Mouse (Mus musculus) limb, embryonic 15.5 days (tissue): ENCODE measurements around the gene Pik3r1. TPM values are rescaled to one million over a fixed set of nuclear protein-coding genes. Genes with fewer than 3 reads are reported as not detected.

Experiments used
- ATAC-seq: fragments of 200-750 bp; cut with Nextera tagmentation; 2 replicates; pipeline ENCODE4 v1.8.0; 2017; ENCODE audit warnings: low read depth, moderate TSS enrichment; ENCODE audit not compliant: insufficient number of reproducible peaks, low FRiP score, low TSS enrichment
- H3K27ac ChIP-seq: fragments of 300-500 bp; sonication (generic); 2 replicates; pipeline ENCODE4 v1.5.1; 2015; ENCODE audit warnings: moderate library complexity, mild to moderate bottlenecking, inconsistent platforms
- H3K27me3 ChIP-seq: fragments of 300-500 bp; sonication (generic); 2 replicates; pipeline ENCODE4 v1.6.1; 2015; ENCODE audit warnings: inconsistent platforms
- H3K36me3 ChIP-seq: fragments of 300-500 bp; sonication (generic); 2 replicates; pipeline ENCODE4 v1.6.1; 2015; ENCODE audit warnings: inconsistent platforms
- H3K4me1 ChIP-seq: fragments of 300-500 bp; sonication (generic); 2 replicates; pipeline ENCODE4 v1.6.1; 2015; ENCODE audit warnings: inconsistent platforms
- H3K4me2 ChIP-seq: fragments of 300-500 bp; sonication (generic); 2 replicates; pipeline ENCODE4 v1.6.1; 2015; ENCODE audit warnings: mild to moderate bottlenecking, inconsistent platforms
- H3K4me3 ChIP-seq: fragments of 300-500 bp; sonication (generic); 2 replicates; pipeline ENCODE4 v1.5.1; 2015; ENCODE audit warnings: mild to moderate bottlenecking, inconsistent platforms
- H3K9ac ChIP-seq: fragments of 300-500 bp; sonication (generic); 2 replicates; pipeline ENCODE4 v1.6.1; 2015; ENCODE audit warnings: inconsistent platforms
- H3K9me3 ChIP-seq: fragments of 300-500 bp; sonication (generic); 2 replicates; pipeline ENCODE4 v1.6.1; 2016; ENCODE audit warnings: inconsistent platforms
- WGBS: fragments of 180-500 bp; shearing (Covaris S2); methylation state at CpG from one replicate; pipeline ENCODE4 v1.1.7; 2015; 5-methylcytosine and 5-hydroxymethylcytosine counted together
- polyA plus RNA-seq: library from polyadenylated mRNA; unstranded; fragments of >200 nt; fragmentation: Nextera tagmentation; extraction: Ambion mirVana; gene quantifications from 2 replicates; pipeline ENCODE4 v1.2.1, GENCODE M21; 2015

The Pik3r1 gene
- polyA plus RNA-seq, result 46.2 and 48.9 TPM in 2 replicates

DNA sequence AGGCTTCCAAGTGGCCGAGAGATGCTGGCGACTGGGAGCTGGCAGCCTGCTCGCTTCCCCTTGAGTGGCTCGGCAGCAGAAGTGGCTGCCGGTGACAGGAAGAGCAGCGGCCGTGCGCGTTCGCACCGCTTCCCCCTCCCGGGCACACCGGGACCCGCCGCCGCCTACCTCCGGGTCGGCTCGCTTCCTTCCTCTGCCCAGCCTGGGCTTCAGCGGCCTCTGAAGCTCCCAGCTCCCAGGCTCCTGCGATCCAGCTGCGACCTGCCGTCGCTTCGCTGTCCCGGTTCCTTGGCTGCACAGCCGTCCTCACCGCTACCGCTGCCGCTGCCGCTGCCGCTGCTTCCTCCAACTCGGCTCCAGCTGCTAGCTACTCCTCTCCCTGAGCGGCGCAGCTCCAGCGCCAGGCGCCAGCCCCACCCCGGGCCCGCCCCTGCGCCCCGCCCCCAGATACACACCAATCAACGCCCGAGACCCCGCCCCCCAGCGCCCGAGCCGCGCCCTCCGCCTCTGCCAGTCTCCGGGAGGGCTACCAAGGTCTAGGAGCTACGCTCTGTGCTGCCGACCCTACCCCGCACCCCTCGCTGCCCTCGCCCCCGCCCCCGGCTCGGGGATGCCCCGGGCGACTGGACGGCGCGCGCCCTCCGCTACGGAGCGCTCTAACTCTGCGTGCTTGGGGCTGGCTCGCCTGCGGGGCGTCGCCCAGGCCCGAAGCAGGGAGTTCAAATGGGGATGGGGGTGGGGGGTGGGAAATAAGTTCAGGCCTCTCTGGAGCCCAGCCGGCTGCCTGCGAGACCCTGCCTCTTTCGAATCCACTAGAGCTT lies at the start of gene Pik3r1:
Gene Pik3r1, minus strand, starts transcription at position 409 of the 821 bp plus-strand sequence.
- no peaks in the 10 kb centered on the region for H3K27me3 ChIP-seq
- peak within 1 kb of the TSS; percentile 76 for H3K4me3 ChIP-seq
- ATAC-seq, result peak; percentile 95
- peak within 1 kb of the TSS; percentile 84 for H3K4me2 ChIP-seq
- H3K9ac ChIP-seq, result peak within 1 kb of the TSS; percentile 88
- no peaks in the 10 kb centered on the region for H3K9me3 ChIP-seq
- peak within 1 kb of the TSS; percentile 96 for H3K27ac ChIP-seq
- peaks cover 31% of the 10 kb centered on the region for H3K4me1 ChIP-seq
- WGBS, result under 1% methylated on average over 60 of the region's 76 CpGs
- H3K36me3 ChIP-seq, result no peaks in the 10 kb centered on the region

DNA sequence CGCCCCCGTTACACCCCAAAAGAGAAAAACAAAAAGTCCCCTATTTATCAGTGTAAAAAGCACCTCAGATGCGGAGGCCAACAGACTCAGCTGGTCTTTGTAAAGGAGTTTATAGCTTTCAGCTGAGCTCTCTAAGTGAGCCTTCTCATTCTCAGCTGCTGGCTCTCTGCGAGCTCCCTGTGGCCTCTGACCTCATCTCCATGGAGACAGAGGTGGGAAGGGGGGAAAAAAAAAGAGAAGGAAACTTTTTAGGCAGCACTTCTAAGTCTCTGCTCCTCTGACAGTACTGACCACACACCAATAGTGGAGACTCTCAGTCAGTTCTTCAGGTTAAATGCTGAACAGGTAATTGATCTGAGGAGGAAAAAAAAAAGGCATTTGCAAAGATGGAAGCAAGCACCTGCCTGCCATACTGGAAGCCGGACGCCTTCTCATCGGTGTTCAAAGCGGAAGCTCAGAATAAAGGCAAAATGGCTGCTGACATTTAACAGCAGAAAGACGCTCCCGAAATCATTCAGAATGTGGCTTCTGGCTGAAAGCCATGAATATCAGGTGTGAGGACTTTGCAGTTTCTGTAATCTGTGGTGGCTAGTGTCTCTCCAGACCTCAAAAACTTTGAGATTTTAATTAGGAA lies 45.4 kb upstream of the Pik3r1 start:
- Histone ChIP-seq H3K27ac (no peak overlapping the region), H3K9ac (no peak overlapping the region), H3K9me3 (no peaks in the 10 kb centered on the region), H3K4me2 (no peak overlapping the region), H3K27me3 (no peaks in the 10 kb centered on the region), H3K4me1 (peaks cover 11% of the 10 kb centered on the region), H3K4me3 (no peak overlapping the region), H3K36me3 (no peaks in the 10 kb centered on the region)
- no peak for ATAC-seq
- 30% methylated on average over 10 of the region's 10 CpGs for WGBS

DNA sequence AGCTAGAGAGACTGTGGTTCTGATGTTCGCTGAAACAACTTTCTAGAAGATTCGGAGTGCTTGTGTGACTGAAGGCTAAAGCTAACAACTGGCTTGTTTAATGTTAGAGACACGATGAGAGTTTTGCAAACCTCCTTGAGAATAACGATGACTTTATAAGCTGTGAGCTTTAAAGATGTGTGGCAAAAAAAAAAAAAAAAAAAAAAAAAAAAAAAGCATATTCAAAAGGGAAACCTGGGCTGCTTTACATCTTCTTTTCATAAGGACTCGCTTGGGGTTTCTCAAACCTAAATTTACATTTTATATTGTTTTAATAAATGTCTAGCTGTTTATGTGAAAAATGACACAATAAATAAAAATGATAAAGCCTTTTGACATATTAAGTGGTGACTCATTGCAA lies 44.3 kb upstream of the Pik3r1 start:
- H3K9ac ChIP-seq, result no peak overlapping the region
- ATAC-seq, result no peak
- H3K4me3 ChIP-seq, result 0 out of 2 replicates have a peak overlapping the region, but pooled peaks have one; percentile 8
- peak overlapping the region; percentile 24; the same call in 1 of the 2 replicates for H3K4me2 ChIP-seq
- H3K27ac ChIP-seq, result no peak overlapping the region
- H3K9me3 ChIP-seq, result no peaks in the 10 kb centered on the region
- peaks cover 11% of the 10 kb centered on the region for H3K4me1 ChIP-seq
- H3K36me3 ChIP-seq, result no peaks in the 10 kb centered on the region
- no peaks in the 10 kb centered on the region for H3K27me3 ChIP-seq
- 59% methylated on average over 5 of the region's 5 CpGs for WGBS

DNA sequence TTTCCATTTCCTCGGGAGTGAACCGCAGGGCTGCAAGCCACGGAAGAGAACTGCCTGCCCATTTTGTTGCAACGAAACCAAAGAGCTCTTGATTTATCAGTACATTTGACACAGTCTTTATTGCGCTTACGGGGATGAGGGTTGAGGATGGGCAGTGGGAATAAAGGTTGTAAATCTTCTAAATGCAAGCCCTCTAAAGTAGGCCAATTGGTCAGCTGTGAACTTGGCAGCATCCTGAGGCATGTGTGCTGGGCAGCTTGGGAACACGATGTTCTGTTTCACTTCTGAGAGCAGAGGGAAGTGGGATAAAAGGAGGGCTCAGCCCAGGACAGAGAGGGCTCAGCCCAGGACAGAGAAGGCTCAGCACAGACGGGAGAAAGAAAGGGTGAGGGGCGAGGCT lies 43.9 kb upstream of the Pik3r1 start:
- no peaks in the 10 kb centered on the region for H3K9me3 ChIP-seq
- ATAC-seq, result no peak
- H3K4me3 ChIP-seq, result peak overlapping the region; percentile 8; the same call in 1 of the 2 replicates
- H3K27me3 ChIP-seq, result no peaks in the 10 kb centered on the region
- H3K9ac ChIP-seq, result no peak overlapping the region
- no peak overlapping the region for H3K27ac ChIP-seq
- H3K4me1 ChIP-seq, result peaks cover 11% of the 10 kb centered on the region
- H3K4me2 ChIP-seq, result peak overlapping the region; percentile 24
- 30% methylated on average over 9 of the region's 9 CpGs for WGBS
- H3K36me3 ChIP-seq, result no peaks in the 10 kb centered on the region

DNA sequence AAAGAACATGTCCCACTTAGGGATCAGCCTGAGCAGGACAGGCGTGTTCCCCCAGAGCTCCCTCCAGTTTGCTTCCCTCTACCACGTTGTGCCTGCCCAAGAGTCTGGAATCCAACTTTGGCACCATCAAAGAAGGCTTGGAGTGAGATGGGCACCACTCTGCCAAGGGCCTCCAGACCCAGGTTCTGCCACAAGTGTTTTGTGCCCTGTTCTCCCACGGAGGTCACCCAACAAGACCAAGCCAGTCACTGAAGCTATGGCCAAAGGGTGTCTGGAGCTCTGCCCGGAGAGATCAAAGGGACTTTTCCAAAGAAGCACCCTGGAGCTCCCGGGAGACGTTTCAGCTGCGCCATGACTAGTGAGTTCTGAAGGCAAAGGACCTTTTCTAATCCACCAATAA lies 42.6 kb upstream of the Pik3r1 start:
- no peak overlapping the region for H3K4me2 ChIP-seq
- no peak overlapping the region for H3K9ac ChIP-seq
- H3K36me3 ChIP-seq, result no peaks in the 10 kb centered on the region
- ATAC-seq, result no peak
- H3K9me3 ChIP-seq, result no peaks in the 10 kb centered on the region
- H3K27ac ChIP-seq, result no peak overlapping the region
- H3K4me1 ChIP-seq, result peaks cover 11% of the 10 kb centered on the region
- H3K4me3 ChIP-seq, result no peak overlapping the region
- 68% methylated on average over 7 of the region's 7 CpGs for WGBS
- no peaks in the 10 kb centered on the region for H3K27me3 ChIP-seq

DNA sequence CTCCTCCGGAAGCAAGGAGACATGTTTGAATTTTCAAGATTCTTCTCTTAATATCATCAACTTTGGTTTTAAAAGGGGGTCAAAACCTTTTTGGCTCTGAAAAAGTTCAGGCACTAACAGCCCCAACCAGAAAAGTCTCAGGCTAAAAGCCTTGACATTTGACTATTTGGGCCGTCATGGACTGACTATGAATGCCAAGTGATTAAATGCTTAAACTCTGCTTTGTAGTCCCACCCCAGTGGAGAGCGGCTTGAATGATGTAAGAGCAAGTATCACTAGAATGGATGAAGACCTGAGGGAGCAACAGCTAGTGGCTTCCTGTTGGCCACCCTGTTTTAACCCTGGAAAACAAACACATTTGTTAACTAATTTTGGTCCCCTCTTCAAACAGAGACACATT lies 41.8 kb upstream of the Pik3r1 start:
- Histone ChIP-seq H3K36me3 (no peaks in the 10 kb centered on the region), H3K4me2 (no peak overlapping the region), H3K4me1 (peaks cover 11% of the 10 kb centered on the region), H3K9me3 (no peaks in the 10 kb centered on the region), H3K9ac (no peak overlapping the region), H3K27me3 (no peaks in the 10 kb centered on the region), H3K4me3 (no peak overlapping the region), H3K27ac (no peak overlapping the region)
- WGBS, result 86% methylated on average over 3 of the region's 3 CpGs
- no peak for ATAC-seq

DNA sequence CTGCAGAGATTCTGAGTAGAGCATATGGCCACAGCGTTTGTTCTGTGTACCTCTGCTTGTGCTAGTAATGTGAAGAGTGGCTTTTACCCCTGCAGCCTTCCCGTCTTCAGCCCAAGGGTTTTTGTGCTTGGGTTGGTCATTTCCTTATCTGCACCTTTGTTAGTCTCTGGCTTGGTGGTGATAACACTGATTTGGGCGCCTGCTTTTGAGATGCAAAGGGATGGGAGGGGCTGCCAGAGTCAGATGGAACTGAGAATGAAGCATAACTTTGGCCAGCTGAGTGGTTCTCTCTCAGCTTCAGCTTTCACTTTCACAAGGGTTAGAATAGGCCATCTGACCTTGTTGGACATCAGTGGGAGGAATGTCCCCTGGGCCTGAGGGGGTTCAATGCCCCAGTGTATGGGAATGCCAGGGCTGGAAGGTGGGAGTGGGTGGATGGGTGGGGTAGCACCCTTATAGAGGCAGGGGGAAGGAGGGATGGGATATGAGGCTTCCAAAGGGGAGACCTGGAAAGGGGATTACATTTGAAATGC lies 37.6 kb upstream of the Pik3r1 start:
- Histone ChIP-seq H3K27ac (no peak overlapping the region), H3K36me3 (no peaks in the 10 kb centered on the region), H3K9ac (no peak overlapping the region), H3K4me1 (peaks cover 7% of the 10 kb centered on the region; the same call in 1 of the 2 replicates), H3K9me3 (no peaks in the 10 kb centered on the region), H3K4me3 (no peak overlapping the region), H3K4me2 (no peak overlapping the region), H3K27me3 (no peaks in the 10 kb centered on the region)
- ATAC-seq, result no peak
- WGBS, result 65% methylated on average over 3 of the region's 3 CpGs

DNA sequence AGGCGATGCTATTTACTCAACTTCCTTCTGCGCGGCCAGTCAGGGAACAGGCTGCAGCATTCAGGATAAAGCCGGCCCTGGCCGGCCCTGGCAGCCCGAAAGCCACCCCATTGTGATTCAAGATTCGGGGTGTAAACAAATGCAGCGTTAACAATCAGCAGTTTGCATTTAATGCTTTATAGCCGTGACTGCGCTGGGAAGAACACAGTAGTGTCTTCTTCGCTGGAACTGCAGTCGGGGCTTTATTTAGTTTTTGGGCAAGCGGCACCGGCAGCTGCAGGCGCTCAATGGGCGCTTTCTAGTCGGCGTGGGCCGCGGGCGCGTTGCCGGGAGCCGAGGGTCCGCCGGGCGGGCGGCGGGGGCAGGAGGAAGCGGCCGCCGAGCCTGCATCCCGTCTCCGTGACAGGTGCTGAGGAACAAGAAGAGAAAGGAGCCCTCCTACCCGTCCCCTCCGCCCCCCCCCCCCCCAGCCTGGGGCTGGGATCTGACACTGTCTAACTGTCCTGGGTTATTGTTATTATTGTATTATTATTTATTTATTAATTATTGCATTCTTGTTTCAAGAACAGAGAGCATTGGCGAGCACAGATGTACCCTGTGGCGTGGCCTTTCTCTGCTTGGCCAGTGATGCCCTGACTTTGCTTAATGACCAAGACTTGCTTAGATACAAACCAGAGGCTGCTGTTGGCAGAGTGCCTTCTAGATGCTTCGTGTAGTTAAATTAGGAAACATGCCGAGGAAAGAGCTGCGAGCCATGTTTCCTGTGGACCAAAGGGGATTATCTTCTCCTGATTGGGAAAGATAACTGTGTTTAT lies 33.6 kb upstream of the Pik3r1 start:
- 3% methylated on average over 35 of the region's 41 CpGs for WGBS
- peaks cover 11% of the 10 kb centered on the region for H3K27me3 ChIP-seq
- no peak overlapping the region for H3K27ac ChIP-seq
- no peaks in the 10 kb centered on the region for H3K9me3 ChIP-seq
- peak overlapping the region; percentile 74 for H3K4me2 ChIP-seq
- no peak overlapping the region for H3K9ac ChIP-seq
- 0 out of 2 replicates have a peak, but pooled peaks have one; percentile 61 for ATAC-seq
- peaks cover 7% of the 10 kb centered on the region; the same call in 1 of the 2 replicates for H3K4me1 ChIP-seq
- peak overlapping the region; percentile 44 for H3K4me3 ChIP-seq
- H3K36me3 ChIP-seq, result no peaks in the 10 kb centered on the region

DNA sequence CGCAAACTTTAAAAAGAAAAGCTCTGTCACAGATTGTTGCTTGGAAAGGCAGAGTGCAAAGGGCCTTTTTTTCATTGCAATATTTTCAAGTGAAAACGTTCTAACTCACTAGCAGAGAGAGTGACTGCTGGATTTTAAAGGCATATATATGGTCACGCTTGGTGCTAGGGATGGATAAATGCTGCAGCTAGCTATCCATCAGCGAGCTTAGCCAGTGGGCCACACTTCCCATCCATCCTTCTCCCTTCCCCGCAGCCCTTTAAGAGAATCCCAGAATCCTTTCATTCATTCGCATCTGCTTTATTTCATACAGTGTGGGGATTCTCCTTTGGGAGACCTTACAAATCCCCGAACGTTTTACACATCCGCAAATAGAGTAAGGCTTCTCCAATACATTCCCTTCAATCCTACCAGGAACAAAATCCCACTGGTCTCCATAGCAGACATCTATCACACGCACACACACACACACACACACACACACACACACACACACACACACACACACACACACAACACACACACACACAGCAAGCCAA lies 32.9 kb upstream of the Pik3r1 start:
- Histone ChIP-seq H3K36me3 (no peaks in the 10 kb centered on the region), H3K4me3 (peak overlapping the region; percentile 44), H3K9ac (no peak overlapping the region), H3K27me3 (peaks cover 11% of the 10 kb centered on the region), H3K9me3 (no peaks in the 10 kb centered on the region), H3K4me1 (peaks cover 7% of the 10 kb centered on the region; the same call in 1 of the 2 replicates), H3K27ac (no peak overlapping the region), H3K4me2 (peak overlapping the region; percentile 74)
- 42% methylated on average over 10 of the region's 10 CpGs for WGBS
- no peak for ATAC-seq

DNA sequence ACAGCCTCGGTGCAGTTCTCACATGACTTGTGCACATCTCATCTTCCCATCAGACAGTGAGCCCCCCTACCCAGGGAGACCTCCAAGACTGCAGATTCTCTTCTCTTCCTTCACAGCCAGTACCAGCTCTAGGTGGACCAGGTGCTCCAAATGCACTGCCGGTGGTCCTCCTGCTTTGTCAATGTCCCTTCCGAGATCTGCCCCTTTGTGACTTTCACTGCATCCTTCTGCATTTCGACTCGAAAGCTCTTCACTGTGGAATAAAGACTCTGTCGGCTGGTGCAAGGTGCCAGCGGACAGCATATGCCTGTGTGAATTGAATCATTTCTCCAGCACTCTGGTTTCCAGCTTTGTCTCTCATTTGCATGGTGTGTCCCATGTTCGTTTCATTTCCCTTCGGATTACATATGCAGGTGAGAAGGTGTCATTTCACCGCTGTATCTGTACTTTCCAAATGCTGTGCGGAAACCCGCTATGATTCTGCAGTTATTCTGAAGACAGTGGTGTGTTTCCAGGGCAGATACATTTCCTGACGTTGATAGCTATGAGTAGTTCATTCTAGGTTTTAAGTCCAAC lies 32.1 kb upstream of the Pik3r1 start:
- Histone ChIP-seq H3K27me3 (peaks cover 11% of the 10 kb centered on the region), H3K9ac (no peak overlapping the region)
- 88% methylated on average over 13 of the region's 13 CpGs for WGBS

DNA sequence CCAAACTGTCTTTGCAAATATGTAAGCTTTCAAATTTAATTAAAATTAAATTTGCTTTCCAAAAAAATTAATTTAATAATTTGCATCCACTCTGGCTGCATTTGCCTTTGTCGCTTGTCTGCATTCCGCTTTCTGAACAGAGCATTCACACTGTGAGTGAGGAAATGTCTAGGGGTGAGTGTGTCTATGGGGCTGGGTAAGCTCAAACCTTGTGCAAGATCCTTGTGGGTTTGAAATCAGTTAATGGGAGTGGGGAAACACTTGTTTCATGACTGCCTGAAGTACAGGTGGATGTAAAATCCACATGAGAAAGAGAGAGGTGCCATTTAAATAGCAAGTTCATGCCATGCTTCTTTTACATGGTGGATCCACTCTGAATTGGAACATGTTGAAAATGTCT lies 31.3 kb upstream of the Pik3r1 start:
- 91% methylated on average over 2 of the region's 2 CpGs for WGBS
- peaks cover 11% of the 10 kb centered on the region for H3K27me3 ChIP-seq
- ATAC-seq, result no peak
- H3K4me2 ChIP-seq, result no peak overlapping the region
- H3K9ac ChIP-seq, result no peak overlapping the region
- no peaks in the 10 kb centered on the region for H3K36me3 ChIP-seq
- H3K9me3 ChIP-seq, result no peaks in the 10 kb centered on the region
- peaks cover 7% of the 10 kb centered on the region; the same call in 1 of the 2 replicates for H3K4me1 ChIP-seq
- no peak overlapping the region for H3K27ac ChIP-seq
- no peak overlapping the region for H3K4me3 ChIP-seq

More for the DNA sequence above, 32.1 kb upstream of the Pik3r1 start:
- Histone ChIP-seq H3K4me2 (no peak overlapping the region), H3K9me3 (no peaks in the 10 kb centered on the region), H3K27ac (no peak overlapping the region), H3K36me3 (no peaks in the 10 kb centered on the region), H3K4me1 (peaks cover 7% of the 10 kb centered on the region; the same call in 1 of the 2 replicates), H3K4me3 (no peak overlapping the region)
- ATAC-seq, result no peak
